Comparison of ENCODE assay signal across 8 mouse cellular contexts in genomic region chr17:87375941-87376511, GRCm38 (mm10). TPM values are rescaled to one million over a fixed set of nuclear protein-coding genes. Genes with fewer than 3 reads are reported as not detected.
DNase-seq lines count a peak whose midpoint lies in the region; ATAC-seq and TF ChIP-seq lines count a peak whose summit lies in the region.

No protein-coding gene starts in this region.

- H3K4me1 ChIP-seq in heart, postnatal 0 days (ENCODE audit: control insufficient read depth, insufficient read depth) = peaks cover 27% of the 10 kb centered on the region
- peaks cover 40% of the 10 kb centered on the region for H3K4me1 ChIP-seq in lung, embryonic 16.5 days (replicated peaks; ENCODE audit: control insufficient read depth, insufficient read depth, low read length)
- peaks cover 32% of the 10 kb centered on the region for H3K4me1 ChIP-seq in midbrain, embryonic 11.5 days (ENCODE audit: control insufficient read depth, insufficient read depth, low read length)

- H3K27ac ChIP-seq in gastrocnemius, adult 2 months = peak overlapping the region; percentile 93
- H3K27ac ChIP-seq in heart, postnatal 0 days (ENCODE audit: low read depth) = peak overlapping the region; percentile 79
- H3K27ac ChIP-seq in lung, embryonic 16.5 days (ENCODE audit: low read length) = peak overlapping the region; percentile 81
- H3K27ac ChIP-seq in midbrain, embryonic 11.5 days (ENCODE audit: low read depth, low read length) = no peak overlapping the region

- WGBS in heart, postnatal 0 days = 17% methylated on average over 10 of the region's 10 CpGs
- WGBS in lung, embryonic 16.5 days = 12% methylated on average over 10 of the region's 10 CpGs
- WGBS in midbrain, embryonic 11.5 days = 69% methylated on average over 10 of the region's 10 CpGs

- H3K9ac ChIP-seq in heart, postnatal 0 days (replicated peaks; ENCODE audit: low read depth, low read length) = no peak overlapping the region
- H3K9ac ChIP-seq in lung, embryonic 16.5 days (ENCODE audit: low read length) = no peak overlapping the region
- no peak overlapping the region for H3K9ac ChIP-seq in midbrain, embryonic 11.5 days (ENCODE audit: low read length)

- no peaks in the 10 kb centered on the region for H3K36me3 ChIP-seq in heart, postnatal 0 days (replicated peaks; ENCODE audit: control insufficient read depth, insufficient read depth, low read length)
- no peaks in the 10 kb centered on the region for H3K36me3 ChIP-seq in lung, embryonic 16.5 days (ENCODE audit: control insufficient read depth, insufficient read depth, low read length)
- no peaks in the 10 kb centered on the region for H3K36me3 ChIP-seq in midbrain, embryonic 11.5 days (ENCODE audit: control insufficient read depth, insufficient read depth, low read length)

- peak; percentile 29 for ATAC-seq in CD4-positive, CD25-positive, alpha-beta regulatory T cell, adult 4 months
- peak; percentile 72 for ATAC-seq in heart, postnatal 0 days (ENCODE audit: insufficient read depth, low read depth)
- ATAC-seq in lung, embryonic 16.5 days (ENCODE audit: low read depth) = peak; percentile 81
- no peak for ATAC-seq in midbrain, embryonic 11.5 days (ENCODE audit: low FRiP score)

- H3K27me3 ChIP-seq in heart, postnatal 0 days (ENCODE audit: control insufficient read depth, insufficient read depth, low read length) = no peaks in the 10 kb centered on the region
- H3K27me3 ChIP-seq in lung, embryonic 16.5 days (ENCODE audit: control insufficient read depth, insufficient read depth, low read depth, low read length) = no peaks in the 10 kb centered on the region
- H3K27me3 ChIP-seq in midbrain, embryonic 11.5 days (ENCODE audit: control insufficient read depth, insufficient read depth, low read length) = no peaks in the 10 kb centered on the region

- peak overlapping the region; percentile 53 for H3K4me3 ChIP-seq in gastrocnemius, adult 2 months
- H3K4me3 ChIP-seq in heart, postnatal 0 days (ENCODE audit: low read depth, low read length) = no peak overlapping the region
- H3K4me3 ChIP-seq in lung, embryonic 16.5 days (ENCODE audit: low read length) = no peak overlapping the region
- no peak overlapping the region for H3K4me3 ChIP-seq in midbrain, embryonic 11.5 days (ENCODE audit: low read depth, low read length)

- 0 out of 2 replicates have a peak, but pooled peaks have one; percentile 16 for TF ChIP-seq EP300 in heart, postnatal 0 days (IDR thresholded peaks at IDR 0.05; ENCODE audit: low read depth)

- TF ChIP-seq CTCF in gastrocnemius, adult 2 months (IDR thresholded peaks at IDR 0.05) = no peak
- no peak for TF ChIP-seq CTCF in heart, postnatal 0 days (IDR thresholded peaks at IDR 0.05; ENCODE audit: low read depth)

- intact Hi-C loops in gastrocnemius, adult 2 months (cut with DNase I) = loop anchor here (1.0 to 2.0 kb wide), 2 partner anchors 23 to 60 kb away; no protein-coding TSS in a partner anchor

- peak; percentile 65 for DNase-seq in gastrocnemius, adult 2 months
- no peak for DNase-seq in gastrocnemius, postnatal 25 days
- DNase-seq in heart, postnatal 0 days (ENCODE audit: low spot score) = peak; percentile 70
- DNase-seq in retina, embryonic 14.5 days (ENCODE audit: low spot score) = no peak
- DNase-seq in spleen, postnatal 10 days (ENCODE audit: low spot score in 2 of 2) = no peak
- no peak for DNase-seq in midbrain, embryonic 11.5 days (ENCODE audit: low spot score, missing footprints)

- H3K9me3 ChIP-seq in heart, postnatal 0 days (replicated peaks; ENCODE audit: control insufficient read depth, low read length) = no peaks in the 10 kb centered on the region
- H3K9me3 ChIP-seq in lung, embryonic 16.5 days (ENCODE audit: control insufficient read depth, low read length) = no peaks in the 10 kb centered on the region
- no peaks in the 10 kb centered on the region for H3K9me3 ChIP-seq in midbrain, embryonic 11.5 days (ENCODE audit: control insufficient read depth, low read length)

- no peak overlapping the region for H3K4me2 ChIP-seq in heart, postnatal 0 days (ENCODE audit: low read depth, low read length)
- no peak overlapping the region for H3K4me2 ChIP-seq in lung, embryonic 16.5 days (ENCODE audit: low read depth, low read length)
- H3K4me2 ChIP-seq in midbrain, embryonic 11.5 days = no peak overlapping the region

RNA-seq across cellular contexts. Expression of gene Stpg4, which starts 51.5 kb away (rescaled TPM):
- not detected for total RNA-seq in gastrocnemius, adult 2 months (2021)
- not detected for total RNA-seq in gastrocnemius, postnatal 25 days (2021)
- polyA plus RNA-seq in CD4-positive, CD25-positive, alpha-beta regulatory T cell, adult 4 months (2017; shearing (Covaris generic)) = not detected
- not detected in 2 replicates for total RNA-seq in heart, postnatal 0 days (2014; rRNA removed; ENCODE audit: low replicate concordance)
- polyA plus RNA-seq in heart, postnatal 0 days (2015; fragmentation: Nextera tagmentation; extraction: Ambion mirVana) = not detected in 2 replicates
- not detected in 2 replicates for polyA plus RNA-seq in lung, embryonic 16.5 days (2015; fragmentation: Nextera tagmentation; extraction: Ambion mirVana)
- polyA plus RNA-seq in midbrain, embryonic 11.5 days (2014; fragmentation: Nextera tagmentation; extraction: Ambion mirVana) = not detected in 2 replicates

Comparison
In these comparisons a context has a peak if more than half of its experiments do, and no peak if none do; other contexts are left out.
1. DNase-seq: peak in gastrocnemius, adult 2 months (single experiment) and heart, postnatal 0 days (single experiment); none in gastrocnemius, postnatal 25 days (single experiment), retina, embryonic 14.5 days (single experiment), spleen, postnatal 10 days (0 of 2) and midbrain, embryonic 11.5 days (single experiment).